Mouse (Mus musculus): ENCODE data around the gene Tmem50b. TPM values are rescaled to one million over a fixed set of nuclear protein-coding genes. Genes with fewer than 3 reads are reported as not detected.
"Not testable (repeated sequence)": the region's sequence is repeated elsewhere in the genome, so short reads cannot be mapped to it uniquely, and the experiment has no call there.

Gene Tmem50b
- polyA plus RNA-seq, 1 experiment from 2014 or later: 43.6 TPM

- H3K4me1 ChIP-seq: no peaks in the 10 kb centered on the region
- no peak for ATAC-seq (ENCODE audit: low FRiP score, low read depth)
- H3K4me3 ChIP-seq: no peak overlapping the region
- no peak overlapping the region for H3K4me2 ChIP-seq (replicated peaks)
- H3K9ac ChIP-seq (replicated peaks): no peak overlapping the region
- H3K27me3 ChIP-seq: no peaks in the 10 kb centered on the region
- H3K9me3 ChIP-seq: no peaks in the 10 kb centered on the region
- no peaks in the 10 kb centered on the region for H3K36me3 ChIP-seq
- H3K27ac ChIP-seq (replicated peaks): no peak overlapping the region
- 79% methylated on average over 23 of the region's 23 CpGs for WGBS
Observed at GRCm38 (mm10) chr16:91533097-91534001, 64.3 kb downstream of the Tmem50b start.

- Histone ChIP-seq H3K36me3 (no peaks in the 10 kb centered on the region), H3K4me2 (replicated peaks) (no peak overlapping the region), H3K27me3 (no peaks in the 10 kb centered on the region), H3K9ac (replicated peaks) (no peak overlapping the region), H3K27ac (replicated peaks) (no peak overlapping the region), H3K4me3 (no peak overlapping the region), H3K4me1 (no peaks in the 10 kb centered on the region), H3K9me3 (no peaks in the 10 kb centered on the region)
- 59% methylated on average over 2 of the region's 2 CpGs for WGBS
- no peak for ATAC-seq (ENCODE audit: low FRiP score, low read depth)
Observed at GRCm38 (mm10) chr16:91532429-91532828, 65.2 kb downstream of the Tmem50b start.

- no peaks in the 10 kb centered on the region for H3K36me3 ChIP-seq
- no peak overlapping the region for H3K27ac ChIP-seq (replicated peaks)
- no peaks in the 10 kb centered on the region for H3K27me3 ChIP-seq
- H3K4me3 ChIP-seq: no peak overlapping the region
- H3K9me3 ChIP-seq: no peaks in the 10 kb centered on the region
- H3K4me2 ChIP-seq (replicated peaks): no peak overlapping the region
- WGBS: 91% methylated on average over 6 of the region's 6 CpGs
- H3K4me1 ChIP-seq: no peaks in the 10 kb centered on the region
- no peak for ATAC-seq (ENCODE audit: low FRiP score, low read depth)
- no peak overlapping the region for H3K9ac ChIP-seq (replicated peaks)
Observed at GRCm38 (mm10) chr16:91531856-91532255, 65.7 kb downstream of the Tmem50b start.

- not testable (repeated sequence) for H3K4me1 ChIP-seq; H3K27me3 ChIP-seq; ATAC-seq (ENCODE audit: low FRiP score, low read depth); H3K4me2 ChIP-seq (replicated peaks); H3K36me3 ChIP-seq; H3K9ac ChIP-seq (replicated peaks); H3K27ac ChIP-seq (replicated peaks); H3K9me3 ChIP-seq; H3K4me3 ChIP-seq
- 70% methylated on average over 4 of the region's 4 CpGs for WGBS
Observed at GRCm38 (mm10) chr16:91530830-91531229, 66.8 kb downstream of the Tmem50b start.

- Histone ChIP-seq H3K4me3 (no peak overlapping the region), H3K27me3 (no peaks in the 10 kb centered on the region), H3K4me2 (replicated peaks) (no peak overlapping the region), H3K9me3 (no peaks in the 10 kb centered on the region), H3K27ac (replicated peaks) (no peak overlapping the region), H3K9ac (replicated peaks) (no peak overlapping the region), H3K36me3 (no peaks in the 10 kb centered on the region), H3K4me1 (no peaks in the 10 kb centered on the region)
- no peak for ATAC-seq (ENCODE audit: low FRiP score, low read depth)
- 86% methylated on average over 9 of the region's 9 CpGs for WGBS
Observed at GRCm38 (mm10) chr16:91528578-91528977, 69.0 kb downstream of the Tmem50b start.

GRCm38 (mm10) chr16:91527500-91527899 is 70.1 kb downstream of the Tmem50b start:
- no peak for ATAC-seq (ENCODE audit: low FRiP score, low read depth)
- Histone ChIP-seq H3K27me3 (no peaks in the 10 kb centered on the region), H3K36me3 (no peaks in the 10 kb centered on the region), H3K9ac (replicated peaks) (no peak overlapping the region), H3K4me1 (no peaks in the 10 kb centered on the region), H3K9me3 (no peaks in the 10 kb centered on the region), H3K4me3 (no peak overlapping the region), H3K4me2 (replicated peaks) (no peak overlapping the region), H3K27ac (replicated peaks) (no peak overlapping the region)
- WGBS: 73% methylated on average over 5 of the region's 5 CpGs

- Histone ChIP-seq H3K4me1 (no peaks in the 10 kb centered on the region), H3K27ac (replicated peaks) (no peak overlapping the region), H3K4me3 (no peak overlapping the region), H3K27me3 (no peaks in the 10 kb centered on the region), H3K36me3 (no peaks in the 10 kb centered on the region), H3K9ac (replicated peaks) (no peak overlapping the region), H3K4me2 (replicated peaks) (no peak overlapping the region), H3K9me3 (no peaks in the 10 kb centered on the region)
- WGBS: 79% methylated on average over 10 of the region's 10 CpGs
- ATAC-seq (ENCODE audit: low FRiP score, low read depth): no peak
Observed at GRCm38 (mm10) chr16:91527051-91527450, 70.5 kb downstream of the Tmem50b start.

- H3K4me3 ChIP-seq: no peak overlapping the region
- H3K4me2 ChIP-seq (replicated peaks): no peak overlapping the region
- H3K27me3 ChIP-seq: no peaks in the 10 kb centered on the region
- H3K4me1 ChIP-seq: no peaks in the 10 kb centered on the region
- no peak overlapping the region for H3K9ac ChIP-seq (replicated peaks)
- ATAC-seq (ENCODE audit: low FRiP score, low read depth): no peak
- H3K9me3 ChIP-seq: no peaks in the 10 kb centered on the region
- no peak overlapping the region for H3K27ac ChIP-seq (replicated peaks)
- whole genome bisulfite sequencing: 97% methylated on average over 6 of the region's 6 CpGs
- no peaks in the 10 kb centered on the region for H3K36me3 ChIP-seq
Observed at GRCm38 (mm10) chr16:91526274-91526673, 71.3 kb downstream of the Tmem50b start.

Small RNAs within 50 kb of the gene (microRNA-seq; reads per million reads assigned to microRNA genes)
- not detected for gene Mir6367

Other genes with a start within 250 kb of the Tmem50b start
- gene Ifnar2, start 225.0 kb downstream of the Tmem50b start, polyA plus RNA-seq (2016; fragmentation: Nextera tagmentation; extraction: Ambion mirVana): 29.5 and 33.5 TPM in 2 replicates
- gene Gm21970, start 206.1 kb downstream of the Tmem50b start, polyA plus RNA-seq (2016; fragmentation: Nextera tagmentation; extraction: Ambion mirVana): not detected in 2 replicates
- gene Il10rb, start 191.6 kb downstream of the Tmem50b start, polyA plus RNA-seq (2016; fragmentation: Nextera tagmentation; extraction: Ambion mirVana): 7.9 and 9.1 TPM in 2 replicates
- gene Ifnar1, start 112.6 kb downstream of the Tmem50b start, polyA plus RNA-seq (2016; fragmentation: Nextera tagmentation; extraction: Ambion mirVana): 56.5 and 60.0 TPM in 2 replicates
- gene Ifngr2, start 50.7 kb downstream of the Tmem50b start, polyA plus RNA-seq (2016; fragmentation: Nextera tagmentation; extraction: Ambion mirVana): 41.0 and 43.4 TPM in 2 replicates
- 6.8 and 7.8 TPM in 2 replicates for gene Dnajc28, start 21.2 kb upstream of the Tmem50b start, polyA plus RNA-seq (2016; fragmentation: Nextera tagmentation; extraction: Ambion mirVana)
- 100 and 102 TPM in 2 replicates for gene Gart, start 49.2 kb upstream of the Tmem50b start, polyA plus RNA-seq (2016; fragmentation: Nextera tagmentation; extraction: Ambion mirVana)
- gene Son, start 49.7 kb upstream of the Tmem50b start, polyA plus RNA-seq (2016; fragmentation: Nextera tagmentation; extraction: Ambion mirVana): 163 and 170 TPM in 2 replicates
- 33.6 and 35.5 TPM in 2 replicates for gene Donson, start 91.0 kb upstream of the Tmem50b start, polyA plus RNA-seq (2016; fragmentation: Nextera tagmentation; extraction: Ambion mirVana)
- 81.7 and 85.1 TPM in 2 replicates for gene Cryzl1, start 131.2 kb upstream of the Tmem50b start, polyA plus RNA-seq (2016; fragmentation: Nextera tagmentation; extraction: Ambion mirVana)
- gene Itsn1, start 131.5 kb upstream of the Tmem50b start, polyA plus RNA-seq (2016; fragmentation: Nextera tagmentation; extraction: Ambion mirVana): 75.4 and 75.7 TPM in 2 replicates